Mouse (Mus musculus): ENCODE measurements around the gene Prkca. TPM values are rescaled to one million over a fixed set of nuclear protein-coding genes. Genes with fewer than 3 reads are reported as not detected.

The Prkca gene
- total and polyA plus RNA-seq, 3 experiments = 15.3 to 30.9 (median 19.9) TPM

DNA sequence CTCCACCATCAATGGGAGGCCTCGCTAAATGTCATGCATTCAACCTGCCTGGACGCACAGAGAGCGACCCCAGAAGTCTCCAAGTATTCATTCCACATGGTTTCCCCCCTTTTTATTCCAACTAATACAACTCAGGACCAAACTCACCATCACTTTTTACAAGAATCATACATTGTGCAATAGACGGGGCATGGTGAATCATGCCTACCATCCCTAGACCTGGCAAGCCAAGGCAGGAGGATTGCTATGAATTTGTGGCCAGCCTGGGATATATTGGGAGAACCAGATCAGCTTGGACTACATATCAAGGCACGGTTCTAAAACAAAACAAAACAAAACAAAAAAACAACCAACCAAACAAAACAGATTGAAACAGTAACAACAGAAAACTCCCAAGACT, 19.2 kb upstream of the Prkca start:
- peaks cover 0 to 5% of the 10 kb centered on the region in 2 experiments; a peak in 1 of 4 replicates for H3K4me1 ChIP-seq (ENCODE audit: control insufficient read depth in 1 of 2, insufficient read depth in 2 of 2, low read length in 2 of 2)
- no peak overlapping the region for H3K4me3 ChIP-seq (ENCODE audit: control insufficient read depth in 1 of 2, insufficient read depth in 1 of 2, low read depth in 2 of 2, low read length in 2 of 2)
- no peak overlapping the region for H3K27ac ChIP-seq (ENCODE audit: control insufficient read depth, low read depth, low read length)

DNA sequence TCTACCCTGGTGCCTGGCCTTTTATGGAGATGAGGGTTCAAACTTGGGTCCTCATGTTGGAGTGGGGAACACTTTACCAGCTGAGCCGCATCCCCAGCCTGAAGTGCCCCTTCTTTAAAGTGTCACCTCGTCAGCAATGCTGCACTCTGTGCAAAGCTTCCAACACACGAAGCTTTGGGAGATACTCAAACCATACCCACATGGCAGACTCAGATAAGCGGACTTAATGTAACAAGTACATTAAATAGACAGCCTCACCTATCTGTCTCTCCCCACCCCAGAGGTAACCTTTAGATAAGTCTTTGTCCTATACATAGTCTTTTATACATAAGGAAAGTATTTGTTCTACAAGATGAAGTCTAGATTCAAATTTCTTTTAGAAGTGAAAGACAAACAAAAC, 17.3 kb upstream of the Prkca start:
- Histone ChIP-seq H3K36me3 (ENCODE audit: control insufficient read depth in 1 of 2, insufficient read depth in 2 of 2, low read length in 2 of 2) (no peaks in the 10 kb centered on the region), H3K27me3 (ENCODE audit: control insufficient read depth in 1 of 2, insufficient read depth in 2 of 2, low read length in 2 of 2) (peaks cover 2% of the 10 kb centered on the region in 2 experiments), H3K79me2 (ENCODE audit: control insufficient read depth, insufficient read depth, low read length, poor library complexity) (no peaks in the 10 kb centered on the region)

More for the DNA sequence above, 19.2 kb upstream of the Prkca start:
- no peak for DNase-seq (ENCODE audit: low read depth, low spot score)
- H3K27me3 ChIP-seq (ENCODE audit: control insufficient read depth in 1 of 2, insufficient read depth in 2 of 2, low read length in 2 of 2) = peaks cover 0 to 2% of the 10 kb centered on the region in 2 experiments; a peak in 2 of 4 replicates
- H3K9ac ChIP-seq (ENCODE audit: control insufficient read depth, low read depth, low read length, poor library complexity, severe bottlenecking) = no peak overlapping the region
- no peaks in the 10 kb centered on the region for H3K9me3 ChIP-seq (replicated peaks; ENCODE audit: insufficient read depth, low read length)
- TF ChIP-seq RCOR1 (IDR thresholded peaks at IDR 0.05; ENCODE audit: low read depth, low read length) (no peak), POLR2AphosphoS2 (IDR thresholded peaks at IDR 0.05; ENCODE audit: low read length) (no peak), MAFK (IDR thresholded peaks at IDR 0.05; ENCODE audit: borderline replicate concordance, low read depth, low read length) (no peak), MAX (IDR thresholded peaks at IDR 0.05; ENCODE audit: low read length) (no peak), MAZ (IDR thresholded peaks at IDR 0.05; ENCODE audit: low read depth, low read length) (no peak), GABPA (IDR thresholded peaks at IDR 0.05; ENCODE audit: low read depth, low read length) (no peak), TCF12 (IDR thresholded peaks at IDR 0.05; ENCODE audit: low read depth, low read length) (no peak), HCFC1 (IDR thresholded peaks at IDR 0.05; ENCODE audit: low read depth, low read length) (no peak), BHLHE40 (IDR thresholded peaks at IDR 0.05; ENCODE audit: borderline replicate concordance, low read depth, low read length) (no peak), SIN3A (IDR thresholded peaks at IDR 0.05; ENCODE audit: low read length) (no peak), ELF1 (IDR thresholded peaks at IDR 0.05; ENCODE audit: low read depth, low read length) (no peak), GATA1 (IDR thresholded peaks at IDR 0.05; ENCODE audit: low read depth, low read length) (no peak)
- no peaks in the 10 kb centered on the region for H3K36me3 ChIP-seq (ENCODE audit: control insufficient read depth in 1 of 2, insufficient read depth in 2 of 2, low read length in 2 of 2)
- H3K79me2 ChIP-seq (ENCODE audit: control insufficient read depth, insufficient read depth, low read length, poor library complexity) = no peaks in the 10 kb centered on the region

DNA sequence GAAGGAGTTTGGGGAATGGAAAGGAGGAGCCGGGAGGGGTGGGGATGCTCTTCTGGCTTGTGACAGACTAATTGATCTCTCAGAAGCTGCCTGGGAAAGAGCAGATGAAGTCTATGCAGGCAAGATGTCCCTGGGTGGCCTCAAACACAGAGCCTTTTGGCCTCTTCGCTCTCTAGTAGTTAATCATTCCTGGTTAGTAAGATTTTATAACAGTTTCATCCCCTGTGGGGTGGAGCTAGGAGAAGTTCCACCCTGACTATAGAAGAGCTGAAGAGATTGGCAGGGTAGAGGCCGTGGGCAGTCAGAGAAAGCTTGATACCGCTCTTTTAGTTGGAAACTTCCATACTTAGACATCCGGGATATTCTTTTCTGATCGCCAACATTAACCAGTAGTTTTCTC, 15.2 kb upstream of the Prkca start:
- no peak overlapping the region for H3K27ac ChIP-seq (ENCODE audit: control insufficient read depth, low read depth, low read length)
- DNase-seq (ENCODE audit: low read depth, low spot score) = no peak
- H3K4me3 ChIP-seq (ENCODE audit: control insufficient read depth in 1 of 2, insufficient read depth in 1 of 2, low read depth in 2 of 2, low read length in 2 of 2) = no peak overlapping the region
- no peaks in the 10 kb centered on the region for H3K9me3 ChIP-seq (replicated peaks; ENCODE audit: insufficient read depth, low read length)
- peaks cover 4 to 6% of the 10 kb centered on the region in 2 experiments for H3K27me3 ChIP-seq (ENCODE audit: control insufficient read depth in 1 of 2, insufficient read depth in 2 of 2, low read length in 2 of 2)
- H3K9ac ChIP-seq (ENCODE audit: control insufficient read depth, low read depth, low read length, poor library complexity, severe bottlenecking) = no peak overlapping the region
- no peaks in the 10 kb centered on the region for H3K36me3 ChIP-seq (ENCODE audit: control insufficient read depth in 1 of 2, insufficient read depth in 2 of 2, low read length in 2 of 2)
- H3K4me1 ChIP-seq (ENCODE audit: control insufficient read depth in 1 of 2, insufficient read depth in 2 of 2, low read length in 2 of 2) = peaks cover 0 to 5% of the 10 kb centered on the region in 2 experiments; a peak in 1 of 4 replicates
- TF ChIP-seq ZNF384 (IDR thresholded peaks at IDR 0.05; ENCODE audit: low read depth, low read length) = no peak
- no peak for TF ChIP-seq CTCF (IDR thresholded peaks at IDR 0.05 in 2 of 3, conservative IDR thresholded peaks at IDR 0.05 in 1 of 3; ENCODE audit: control insufficient read depth in 1 of 3, insufficient read depth in 1 of 3, low read depth in 2 of 3, low read length in 3 of 3, poor library complexity in 1 of 3, severe bottlenecking in 1 of 3)
- TF ChIP-seq JUND (IDR thresholded peaks at IDR 0.05; ENCODE audit: low read depth, low read length) = no peak
- TF ChIP-seq RAD21 (IDR thresholded peaks at IDR 0.05; ENCODE audit: low read depth, low read length) = no peak
- TF ChIP-seq TBP (IDR thresholded peaks at IDR 0.05; ENCODE audit: low read depth, low read length) = no peak
- no peaks in the 10 kb centered on the region for H3K79me2 ChIP-seq (ENCODE audit: control insufficient read depth, insufficient read depth, low read length, poor library complexity)

More for the DNA sequence above, 17.3 kb upstream of the Prkca start:
- DNase-seq (ENCODE audit: low read depth, low spot score) = no peak
- Histone ChIP-seq H3K27ac (ENCODE audit: control insufficient read depth, low read depth, low read length) (no peak overlapping the region), H3K4me1 (ENCODE audit: control insufficient read depth in 1 of 2, insufficient read depth in 2 of 2, low read length in 2 of 2) (peaks cover 0 to 5% of the 10 kb centered on the region in 2 experiments; a peak in 1 of 4 replicates), H3K9ac (ENCODE audit: control insufficient read depth, low read depth, low read length, poor library complexity, severe bottlenecking) (no peak overlapping the region), H3K4me3 (ENCODE audit: control insufficient read depth in 1 of 2, insufficient read depth in 1 of 2, low read depth in 2 of 2, low read length in 2 of 2) (no peak overlapping the region), H3K9me3 (replicated peaks; ENCODE audit: insufficient read depth, low read length) (no peaks in the 10 kb centered on the region)
- no peak for TF ChIP-seq TCF12 (IDR thresholded peaks at IDR 0.05; ENCODE audit: low read depth, low read length)
- TF ChIP-seq ELF1 (IDR thresholded peaks at IDR 0.05; ENCODE audit: low read depth, low read length) = no peak
- TF ChIP-seq POLR2AphosphoS2 (IDR thresholded peaks at IDR 0.05; ENCODE audit: low read length) = no peak

All from MEL (cell line).